Mouse (Mus musculus) lung, embryonic 16.5 days (tissue): ENCODE measurements around the gene Lsm4. TPM values are rescaled to one million over a fixed set of nuclear protein-coding genes. Genes with fewer than 3 reads are reported as not detected.

Experiments
- ATAC-seq: fragments of 200-750 bp; cut with Nextera tagmentation; 2 replicates; pipeline ENCODE4 v1.8.0; 2017; ENCODE audit warnings: low read depth, mild to moderate bottlenecking, moderate library complexity
- H3K27ac ChIP-seq: fragments of 300-500 bp; sonication (generic); 2 replicates; pipeline ENCODE4 v1.5.1; 2014; ENCODE audit warnings: mild to moderate bottlenecking, control low read depth, low read length
- H3K27me3 ChIP-seq: fragments of 300-500 bp; sonication (generic); 2 replicates; pipeline ENCODE4 v1.6.1; 2014; ENCODE audit warnings: low read depth, low read length, mixed read lengths; ENCODE audit not compliant: control insufficient read depth, insufficient read depth
- H3K36me3 ChIP-seq: fragments of 300-500 bp; sonication (generic); 2 replicates; pipeline ENCODE4 v1.6.1; 2014; ENCODE audit warnings: low read length; ENCODE audit not compliant: control insufficient read depth, insufficient read depth
- H3K4me1 ChIP-seq: fragments of 300-500 bp; sonication (generic); replicated peaks from 2 replicates; pipeline ENCODE4 v1.6.1; 2014; ENCODE audit warnings: low read length, mixed read lengths; ENCODE audit not compliant: control insufficient read depth, insufficient read depth
- H3K4me2 ChIP-seq: fragments of 300-500 bp; sonication (generic); 2 replicates; pipeline ENCODE4 v1.6.1; 2014; ENCODE audit warnings: low read depth, low read length, control low read depth
- H3K4me3 ChIP-seq: fragments of 300-500 bp; sonication (generic); 2 replicates; pipeline ENCODE4 v1.5.1; 2014; ENCODE audit warnings: mild to moderate bottlenecking, low read length, control low read depth
- H3K9ac ChIP-seq: fragments of 300-500 bp; sonication (generic); 2 replicates; pipeline ENCODE4 v1.6.1; 2014; ENCODE audit warnings: low read length, control low read depth
- H3K9me3 ChIP-seq: fragments of 300-500 bp; sonication (generic); 2 replicates; pipeline ENCODE4 v1.6.1; 2016; ENCODE audit warnings: low read length; ENCODE audit not compliant: control insufficient read depth
- WGBS: fragments of 180-500 bp; shearing (Covaris S2); extraction: QIAGEN DNeasy Blood & Tissue Kit; methylation state at CpG from one replicate; pipeline ENCODE4 v1.1.7; 2014; 5-methylcytosine and 5-hydroxymethylcytosine counted together
- polyA plus RNA-seq: library from polyadenylated mRNA; unstranded; fragments of >200 nt; fragmentation: Nextera tagmentation; extraction: Ambion mirVana; gene quantifications from 2 replicates; pipeline ENCODE4 v1.2.1, GENCODE M21; 2015

Lsm4 gene
- polyA plus RNA-seq, 1 experiment from 2014 or later: 214 TPM

GRCm38 (mm10) chr8:70647343-70648163, 25.5 kb upstream of the Lsm4 start:
- Histone ChIP-seq H3K27ac (no peak overlapping the region), H3K9me3 (no peaks in the 10 kb centered on the region)
- no peak for ATAC-seq

GRCm38 (mm10) chr8:70648164-70648442, 24.9 kb upstream of the Lsm4 start:
- Histone ChIP-seq H3K4me1 (peaks cover 41% of the 10 kb centered on the region), H3K27ac (no peak overlapping the region)
- 38% methylated on average over 1 of the region's 1 CpGs for WGBS

More at GRCm38 (mm10) chr8:70647343-70648163, 25.5 kb upstream of the Lsm4 start:
- H3K4me3 ChIP-seq: no peak overlapping the region
- H3K27me3 ChIP-seq: no peaks in the 10 kb centered on the region
- H3K9ac ChIP-seq: peak overlapping the region; percentile 30; the same call in 1 of the 2 replicates
- H3K4me1 ChIP-seq: peaks cover 41% of the 10 kb centered on the region
- WGBS: 42% methylated on average over 8 of the region's 8 CpGs
- no peak overlapping the region for H3K4me2 ChIP-seq
- H3K36me3 ChIP-seq: peaks cover 16% of the 10 kb centered on the region

GRCm38 (mm10) chr8:70648921-70649320, 24.1 kb upstream of the Lsm4 start:
- Histone ChIP-seq H3K27ac (peak overlapping the region; percentile 81; the same call in 1 of the 2 replicates), H3K36me3 (peaks cover 16% of the 10 kb centered on the region), H3K4me3 (no peak overlapping the region), H3K4me2 (no peak overlapping the region), H3K27me3 (no peaks in the 10 kb centered on the region), H3K9me3 (no peaks in the 10 kb centered on the region), H3K9ac (no peak overlapping the region), H3K4me1 (peaks cover 41% of the 10 kb centered on the region)
- peak; percentile 29 for ATAC-seq
- WGBS: 37% methylated on average over 3 of the region's 3 CpGs

More at GRCm38 (mm10) chr8:70648164-70648442, 24.9 kb upstream of the Lsm4 start:
- no peak overlapping the region for H3K4me2 ChIP-seq
- H3K27me3 ChIP-seq: no peaks in the 10 kb centered on the region
- ATAC-seq: no peak
- no peak overlapping the region for H3K4me3 ChIP-seq
- H3K9ac ChIP-seq: no peak overlapping the region
- H3K36me3 ChIP-seq: peaks cover 16% of the 10 kb centered on the region
- no peaks in the 10 kb centered on the region for H3K9me3 ChIP-seq

GRCm38 (mm10) chr8:70649324-70649723, 23.7 kb upstream of the Lsm4 start:
- 0 out of 2 replicates have a peak overlapping the region, but pooled peaks have one; percentile 28 for H3K4me2 ChIP-seq
- H3K9ac ChIP-seq: no peak overlapping the region; the same call in 1 of the 2 replicates
- peak; percentile 89 for ATAC-seq
- peaks cover 41% of the 10 kb centered on the region for H3K4me1 ChIP-seq
- peaks cover 16% of the 10 kb centered on the region for H3K36me3 ChIP-seq
- 21% methylated on average over 4 of the region's 4 CpGs for WGBS
- no peaks in the 10 kb centered on the region for H3K9me3 ChIP-seq
- peak overlapping the region; percentile 81 for H3K27ac ChIP-seq
- H3K4me3 ChIP-seq: no peak overlapping the region
- H3K27me3 ChIP-seq: no peaks in the 10 kb centered on the region

- peaks cover 39% of the 10 kb centered on the region for H3K4me1 ChIP-seq
- H3K27ac ChIP-seq: peak overlapping the region; percentile 81; the same call in 1 of the 2 replicates
- H3K36me3 ChIP-seq: peaks cover 23% of the 10 kb centered on the region
- H3K4me2 ChIP-seq: no peak overlapping the region
- H3K27me3 ChIP-seq: no peaks in the 10 kb centered on the region
- H3K9ac ChIP-seq: peak overlapping the region; percentile 9; the same call in 1 of the 2 replicates
- H3K9me3 ChIP-seq: no peaks in the 10 kb centered on the region
- ATAC-seq: no peak
- H3K4me3 ChIP-seq: no peak overlapping the region
- 95% methylated on average over 17 of the region's 17 CpGs for WGBS
Measured at GRCm38 (mm10) chr8:70650351-70650750, 22.7 kb upstream of the Lsm4 start.

- Histone ChIP-seq H3K27ac (no peak overlapping the region), H3K36me3 (peaks cover 35% of the 10 kb centered on the region), H3K9ac (no peak overlapping the region), H3K4me3 (no peak overlapping the region), H3K4me1 (peaks cover 22% of the 10 kb centered on the region), H3K9me3 (no peaks in the 10 kb centered on the region), H3K4me2 (no peak overlapping the region), H3K27me3 (no peaks in the 10 kb centered on the region)
- WGBS: 62% methylated on average over 2 of the region's 2 CpGs
- no peak for ATAC-seq
Measured at GRCm38 (mm10) chr8:70653226-70653625, 19.8 kb upstream of the Lsm4 start.

- peaks cover 25% of the 10 kb centered on the region for H3K4me1 ChIP-seq
- H3K9me3 ChIP-seq: no peaks in the 10 kb centered on the region
- H3K9ac ChIP-seq: no peak overlapping the region
- peaks cover 35% of the 10 kb centered on the region for H3K36me3 ChIP-seq
- no peak for ATAC-seq
- H3K27ac ChIP-seq: no peak overlapping the region
- H3K4me2 ChIP-seq: no peak overlapping the region
- no peak overlapping the region for H3K4me3 ChIP-seq
- 68% methylated on average over 1 of the region's 1 CpGs for WGBS
- no peaks in the 10 kb centered on the region for H3K27me3 ChIP-seq
Measured at GRCm38 (mm10) chr8:70654121-70654520, 18.9 kb upstream of the Lsm4 start.

GRCm38 (mm10) chr8:70655469-70655868, 17.6 kb upstream of the Lsm4 start:
- no peak for ATAC-seq
- H3K36me3 ChIP-seq: peaks cover 31% of the 10 kb centered on the region
- H3K9ac ChIP-seq: no peak overlapping the region
- WGBS: 49% methylated on average over 2 of the region's 2 CpGs
- H3K4me1 ChIP-seq: peaks cover 13% of the 10 kb centered on the region
- H3K9me3 ChIP-seq: no peaks in the 10 kb centered on the region
- H3K27ac ChIP-seq: no peak overlapping the region
- H3K4me3 ChIP-seq: no peak overlapping the region
- H3K4me2 ChIP-seq: no peak overlapping the region
- H3K27me3 ChIP-seq: no peaks in the 10 kb centered on the region

- Histone ChIP-seq H3K9me3 (no peaks in the 10 kb centered on the region), H3K27me3 (no peaks in the 10 kb centered on the region), H3K4me2 (no peak overlapping the region), H3K36me3 (peaks cover 29% of the 10 kb centered on the region), H3K27ac (no peak overlapping the region), H3K4me3 (no peak overlapping the region), H3K9ac (no peak overlapping the region), H3K4me1 (peaks cover 13% of the 10 kb centered on the region)
- ATAC-seq: no peak
- 77% methylated on average over 13 of the region's 13 CpGs for WGBS
Measured at GRCm38 (mm10) chr8:70656193-70656790, 16.8 kb upstream of the Lsm4 start.
